Mouse (Mus musculus) urinary bladder, postnatal 25 days (tissue): ENCODE results near the gene Gramd1a.
A peak's percentile ranks its signal among the peaks of the same experiment; 100 is the strongest.

ENCODE experiments used
- DNase-seq: peaks from one replicate; pipeline ENCODE4 v3.0.0; 2022; ENCODE audit warnings: low spot score

The Gramd1a gene

GRCm38 (mm10) chr7:31151301-31152241, 4.1 kb downstream of the Gramd1a start:
- peak; percentile 39 for DNase-seq

DNA sequence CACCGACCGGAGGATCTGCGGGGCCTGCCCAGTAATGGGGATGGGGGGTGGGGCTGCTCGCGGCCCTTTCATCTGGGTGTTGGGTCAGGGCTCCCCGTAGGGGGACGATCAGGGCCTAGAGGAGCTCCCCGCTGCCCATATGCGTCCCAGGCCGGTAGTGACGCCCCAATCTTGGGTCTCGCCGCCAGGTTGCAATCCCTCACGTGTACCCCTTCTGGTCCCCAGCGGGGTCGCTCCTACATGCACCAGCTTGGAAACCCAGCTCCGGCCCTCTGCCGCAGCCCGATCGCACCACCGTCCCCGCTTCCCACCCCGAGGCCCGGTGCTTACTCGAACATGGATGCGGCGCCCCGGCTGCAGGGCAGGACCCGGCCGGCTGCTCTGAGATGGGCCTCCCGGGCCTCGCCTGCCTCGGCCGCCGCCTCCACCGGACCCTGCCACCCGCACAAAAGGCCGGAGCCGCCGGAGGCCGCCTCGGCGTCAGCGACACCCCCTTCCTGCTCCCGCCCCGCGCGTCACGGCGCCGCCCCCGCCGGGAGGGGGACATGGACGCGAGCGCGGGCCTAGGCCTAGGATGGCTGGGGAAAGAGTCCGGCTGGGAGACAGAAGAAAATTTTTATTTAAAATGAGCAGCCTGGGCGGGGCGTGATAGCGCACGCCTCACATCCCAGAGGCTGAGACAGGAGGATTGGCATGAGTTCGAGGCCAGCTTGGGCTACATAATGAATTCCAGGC, 5.0 kb downstream of the Gramd1a start:
- DNase-seq: peak; percentile 84

GRCm38 (mm10) chr7:31149751-31150565, 5.7 kb downstream of the Gramd1a start:
- no peak for DNase-seq

GRCm38 (mm10) chr7:31149271-31149670, 6.4 kb downstream of the Gramd1a start:
- DNase-seq: no peak

DNA sequence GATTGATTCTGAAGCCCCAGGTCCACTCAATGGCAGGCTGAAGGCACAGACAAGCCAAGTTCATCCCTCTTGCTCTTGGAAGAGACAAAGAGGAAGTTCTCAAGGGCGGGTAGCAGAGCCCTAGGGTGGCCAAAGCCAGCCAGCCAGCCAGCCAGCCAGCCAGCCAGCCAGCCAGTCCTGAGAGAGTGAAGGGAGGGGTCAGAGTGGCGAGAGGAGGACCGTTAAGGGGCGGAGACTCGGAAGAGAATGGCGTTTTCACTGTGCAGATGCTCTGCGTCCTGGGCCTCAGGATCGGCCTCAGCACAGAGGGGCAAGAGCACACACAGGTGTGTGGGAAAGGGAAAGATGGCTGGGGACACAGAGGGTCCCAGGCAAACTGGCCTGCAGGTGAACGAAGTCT, 6.9 kb downstream of the Gramd1a start:
- no peak for DNase-seq

DNA sequence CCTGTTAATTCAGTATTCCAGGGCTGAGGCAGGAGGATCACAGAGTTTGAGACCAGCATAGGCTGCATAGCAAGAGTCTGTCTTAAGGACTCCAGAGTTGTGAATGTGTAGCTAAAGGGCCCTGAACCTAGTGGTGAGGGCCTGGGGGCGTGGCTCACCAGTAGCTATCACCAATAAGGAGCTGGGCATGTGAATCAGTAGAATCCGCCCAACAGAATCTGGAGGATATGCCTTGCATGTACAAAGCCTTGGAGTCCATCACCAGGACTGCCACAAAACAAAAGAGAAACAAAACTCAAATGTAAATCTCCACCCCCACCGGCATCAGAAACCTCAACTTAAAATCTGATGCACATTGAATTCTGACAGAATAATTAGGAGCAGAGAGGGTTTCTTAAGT, 7.6 kb downstream of the Gramd1a start:
- no peak for DNase-seq

DNA sequence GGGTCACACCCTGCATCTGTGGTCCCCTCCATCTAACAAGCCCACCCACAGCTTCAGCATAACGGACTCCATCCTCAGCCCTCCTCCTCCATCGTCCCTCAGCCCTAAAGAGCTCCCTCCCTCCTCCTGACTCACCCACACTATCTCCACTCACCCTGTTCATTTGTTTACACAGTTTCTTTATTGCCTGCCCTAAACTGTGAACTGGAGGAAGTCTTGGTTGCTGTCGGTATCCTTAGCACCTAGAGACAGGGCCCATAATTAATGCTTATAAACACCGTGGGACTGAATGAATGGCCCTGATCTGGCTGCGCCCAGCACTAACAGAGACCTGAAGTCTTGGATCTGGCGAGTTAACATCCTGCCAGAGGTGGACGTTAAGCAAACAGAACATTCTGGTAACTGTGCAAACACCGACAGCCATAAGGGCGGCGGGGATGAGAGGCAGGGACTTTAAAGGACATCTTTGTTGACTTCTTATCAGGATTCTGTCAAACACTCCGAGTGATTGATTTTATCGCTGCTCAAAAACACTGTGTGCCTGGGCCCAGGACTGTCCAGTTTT, 10.0 kb downstream of the Gramd1a start:
- DNase-seq: no peak

DNA sequence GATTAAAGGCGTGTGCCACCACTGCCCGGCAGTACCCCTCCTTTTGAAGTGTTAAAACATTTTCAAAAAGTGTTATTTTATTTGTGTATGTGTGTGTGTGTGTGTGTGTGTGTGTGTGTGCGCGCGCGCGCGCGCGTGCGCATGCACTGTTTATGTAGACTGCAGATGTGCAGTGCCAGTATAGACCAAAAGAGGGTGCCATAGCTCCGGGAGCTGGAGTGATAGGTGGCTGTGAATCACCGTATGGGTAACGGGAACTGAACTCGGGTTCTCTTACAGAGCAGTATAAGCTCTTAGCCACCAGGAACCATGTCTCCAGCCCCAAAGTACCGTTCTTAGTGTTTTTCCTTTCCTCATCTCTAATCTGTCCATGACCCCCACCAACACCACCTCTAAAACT, 10.8 kb downstream of the Gramd1a start:
- DNase-seq: no peak

DNA sequence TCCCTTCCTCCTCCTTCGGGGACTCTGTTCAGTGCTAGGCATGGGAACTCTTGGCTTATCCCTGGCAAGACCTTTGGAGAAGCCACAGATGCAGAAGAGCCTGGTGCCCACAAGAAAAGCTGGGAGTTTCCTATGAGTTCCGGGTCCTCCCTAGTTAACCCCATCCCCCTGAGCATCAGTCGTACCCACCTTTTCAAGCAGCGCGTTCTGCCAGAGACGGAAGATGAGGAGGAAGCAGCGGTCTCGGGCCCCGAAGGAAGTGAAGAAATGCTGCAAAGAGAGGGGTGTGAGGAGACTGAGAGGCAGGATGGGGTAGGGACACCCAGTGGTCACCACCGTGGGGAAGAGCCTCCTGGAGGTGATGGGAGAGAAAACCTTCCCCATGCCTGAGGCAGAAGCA, 14.8 kb downstream of the Gramd1a start:
- no peak for DNase-seq

GRCm38 (mm10) chr7:31140302-31140701, 15.4 kb downstream of the Gramd1a start:
- no peak for DNase-seq

DNA sequence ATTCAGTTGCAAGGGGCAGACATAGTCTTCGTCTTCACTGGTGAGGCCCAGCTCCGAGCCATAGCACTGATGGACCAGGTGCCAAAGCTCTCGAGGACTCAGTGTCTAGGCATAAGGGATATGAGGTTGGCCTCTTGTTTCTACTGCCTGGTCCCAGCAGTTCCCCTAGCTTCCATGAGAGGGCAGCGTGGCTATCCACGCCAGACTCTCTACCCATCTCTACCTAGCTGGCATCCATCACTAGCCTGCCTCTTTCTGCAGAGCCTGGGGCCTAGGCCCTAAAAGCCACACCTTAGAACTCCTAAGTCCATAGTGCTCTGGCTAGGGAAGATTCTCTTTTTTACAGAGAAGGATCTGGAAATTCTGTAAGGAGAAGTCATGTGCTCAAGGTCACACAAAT, 15.9 kb downstream of the Gramd1a start:
- peak; percentile 40 for DNase-seq

DNA sequence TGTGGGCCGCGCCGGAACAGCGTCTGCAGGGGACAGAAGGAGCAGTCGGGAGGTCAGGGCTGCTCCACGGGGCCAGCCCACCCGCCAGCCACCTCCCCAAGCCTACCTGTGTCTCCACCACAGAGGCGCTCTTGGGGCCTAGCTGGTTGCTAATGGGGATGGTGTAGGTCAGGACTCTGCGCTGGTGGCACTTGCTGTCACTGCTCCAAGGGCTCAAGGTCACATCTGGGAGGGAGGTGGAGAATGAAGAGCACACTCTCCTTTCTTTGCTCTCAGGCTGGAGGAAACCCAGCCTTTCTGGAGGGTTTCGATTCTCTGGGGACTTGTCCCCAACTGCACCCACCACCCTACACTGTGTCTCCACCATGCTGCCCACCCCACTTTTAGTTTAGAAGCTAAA, 20.0 kb downstream of the Gramd1a start:
- no peak for DNase-seq

GRCm38 (mm10) chr7:31131866-31132265, 23.8 kb downstream of the Gramd1a start:
- no peak for DNase-seq

- peak; percentile 39 for DNase-seq
Observed at GRCm38 (mm10) chr7:31130841-31131240, 24.9 kb downstream of the Gramd1a start.

DNA sequence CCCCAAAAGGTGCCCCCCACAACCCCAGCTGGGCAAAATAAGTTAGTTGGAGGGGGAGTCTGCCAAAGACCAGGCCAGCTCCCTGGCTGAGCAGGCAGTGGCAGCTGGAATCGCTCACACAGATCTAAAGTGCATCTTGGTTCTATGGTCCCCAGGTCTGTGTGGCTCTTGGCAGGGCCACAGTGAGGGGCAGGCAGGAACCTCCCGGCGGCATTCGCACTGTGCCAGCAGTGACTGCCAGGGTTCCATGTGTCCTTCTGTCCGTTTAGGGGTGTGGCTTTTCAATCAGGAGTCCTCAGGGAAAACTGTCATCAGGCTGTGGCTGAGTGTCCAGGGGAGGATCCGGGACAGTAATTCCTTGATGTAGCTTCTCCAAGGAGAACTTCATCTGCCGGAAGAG, 25.5 kb downstream of the Gramd1a start:
- no peak for DNase-seq

- no peak for DNase-seq
Observed at GRCm38 (mm10) chr7:31128157-31128705, 27.5 kb downstream of the Gramd1a start.

DNA sequence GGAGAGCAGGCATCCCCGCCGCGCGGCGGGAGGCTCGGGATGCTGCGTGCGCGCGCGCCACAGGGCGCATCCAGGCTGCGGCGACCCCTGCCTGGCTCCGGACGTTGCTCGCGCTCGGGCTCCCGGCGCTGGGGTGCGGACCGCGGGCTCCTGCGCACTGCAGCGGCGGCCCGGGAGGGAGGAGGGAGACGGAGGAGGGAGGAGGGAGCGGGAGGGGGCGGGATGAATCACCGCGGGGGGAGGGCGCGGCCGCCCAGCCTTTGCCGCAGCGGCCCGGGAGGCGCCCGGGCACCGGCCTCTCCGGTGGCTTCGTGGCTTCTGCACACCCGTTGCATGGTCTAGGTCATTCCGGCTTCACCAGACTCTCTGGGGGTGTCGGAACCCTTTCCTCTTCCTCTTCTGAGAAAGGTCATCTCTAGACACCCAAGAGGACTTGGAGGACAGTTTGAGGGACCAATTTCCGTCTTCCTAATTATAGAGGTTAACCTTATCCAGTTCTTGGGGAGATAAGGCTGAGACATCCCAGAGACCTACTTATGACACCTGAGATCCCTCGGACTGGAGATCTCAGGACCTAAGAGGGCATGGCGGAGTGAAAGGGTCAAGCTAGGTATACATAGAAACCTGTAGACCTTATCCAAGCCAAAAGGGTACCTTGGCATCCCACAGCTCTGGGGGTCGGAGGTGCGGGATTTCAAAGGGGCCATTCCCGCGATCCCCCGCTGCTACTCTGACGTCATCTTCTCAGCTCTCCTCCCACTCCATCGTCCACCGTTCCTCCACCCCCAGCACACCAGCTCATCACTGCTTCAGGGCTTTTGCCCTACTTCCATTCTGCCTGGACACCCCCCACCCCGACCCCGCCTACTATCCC, 28.6 kb downstream of the Gramd1a start, which contains the start of gene Scn1b:
Scn1b (minus strand) TSS at position 153 of the 874 bp plus-strand sequence.
- DNase-seq: peak; percentile 59

GRCm38 (mm10) chr7:31126211-31126751, 29.4 kb downstream of the Gramd1a start:
- no peak for DNase-seq

- DNase-seq: no peak
Observed at GRCm38 (mm10) chr7:31125116-31125515, 30.6 kb downstream of the Gramd1a start.

GRCm38 (mm10) chr7:31124381-31124780, 31.3 kb downstream of the Gramd1a start:
- DNase-seq: no peak
